Mouse (Mus musculus): ENCODE data around the gene St5. TPM values are rescaled to one million over a fixed set of nuclear protein-coding genes. Genes with fewer than 3 reads are reported as not detected.
A peak's percentile ranks its signal among the peaks of the same experiment; 100 is the strongest.

The St5 gene
- polyA plus RNA-seq, 1 experiment: 34.6 TPM

- DNase-seq (ENCODE audit: low read depth in 1 of 2, low spot score in 2 of 2): peak in 1 of 2 experiments; percentile 58
- WGBS: 30% methylated on average over 6 of the region's 6 CpGs
- no peaks in the 10 kb centered on the region for H3K27me3 ChIP-seq (ENCODE audit: control insufficient read depth, insufficient read depth, low read length)
- TF ChIP-seq CTCF (IDR thresholded peaks at IDR 0.05; ENCODE audit: extremely low read depth, insufficient read depth, insufficient read length, insufficient replicate concordance): peak; percentile 72; the same call in 1 of the 2 replicates
- TF ChIP-seq POLR2A (IDR thresholded peaks at IDR 0.05; ENCODE audit: low read depth, low read length): no peak
- H3K4me1 ChIP-seq (ENCODE audit: control insufficient read depth, insufficient read depth, insufficient read length): no peaks in the 10 kb centered on the region
- no peaks in the 10 kb centered on the region for H3K36me3 ChIP-seq (ENCODE audit: control insufficient read depth, insufficient read depth, low read length)
- no peak overlapping the region for H3K27ac ChIP-seq (ENCODE audit: insufficient read depth, low read length)
- H3K4me3 ChIP-seq (ENCODE audit: extremely low read depth, insufficient read depth, insufficient read length): no peak overlapping the region
Measured at GRCm38 (mm10) chr7:109618721-109619120, 84.7 kb downstream of the St5 start.

DNA sequence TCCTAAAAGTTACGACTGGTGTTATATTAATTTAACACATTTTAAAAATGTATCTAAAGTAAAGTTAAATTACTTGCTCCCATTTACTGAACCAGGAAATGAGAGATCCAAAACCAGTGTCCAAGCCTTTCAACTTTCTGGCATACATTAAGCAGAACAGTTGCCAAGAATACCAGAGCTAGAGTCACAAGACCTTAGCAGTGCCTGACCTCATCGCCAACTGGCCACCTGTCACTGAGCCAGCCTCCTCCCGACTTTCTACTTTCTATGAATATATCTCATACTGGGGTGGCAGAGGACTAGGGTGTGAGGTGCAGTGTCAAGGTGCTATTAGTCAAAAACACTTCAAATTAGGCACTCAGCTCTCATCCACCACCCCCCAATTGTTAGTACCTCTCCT lies 85.6 kb downstream of the St5 start:
- TF ChIP-seq CTCF (IDR thresholded peaks at IDR 0.05; ENCODE audit: extremely low read depth, insufficient read depth, insufficient read length, insufficient replicate concordance): no peak
- TF ChIP-seq POLR2A (IDR thresholded peaks at IDR 0.05; ENCODE audit: low read depth, low read length): no peak
- no peak overlapping the region for H3K4me3 ChIP-seq (ENCODE audit: extremely low read depth, insufficient read depth, insufficient read length)
- 82% methylated on average over 3 of the region's 3 CpGs for WGBS
- no peak overlapping the region for H3K27ac ChIP-seq (ENCODE audit: insufficient read depth, low read length)
- DNase-seq (ENCODE audit: low read depth in 1 of 2, low spot score in 2 of 2): no peak
- H3K4me1 ChIP-seq (ENCODE audit: control insufficient read depth, insufficient read depth, insufficient read length): no peaks in the 10 kb centered on the region
- H3K36me3 ChIP-seq (ENCODE audit: control insufficient read depth, insufficient read depth, low read length): no peaks in the 10 kb centered on the region
- H3K27me3 ChIP-seq (ENCODE audit: control insufficient read depth, insufficient read depth, low read length): no peaks in the 10 kb centered on the region

DNA sequence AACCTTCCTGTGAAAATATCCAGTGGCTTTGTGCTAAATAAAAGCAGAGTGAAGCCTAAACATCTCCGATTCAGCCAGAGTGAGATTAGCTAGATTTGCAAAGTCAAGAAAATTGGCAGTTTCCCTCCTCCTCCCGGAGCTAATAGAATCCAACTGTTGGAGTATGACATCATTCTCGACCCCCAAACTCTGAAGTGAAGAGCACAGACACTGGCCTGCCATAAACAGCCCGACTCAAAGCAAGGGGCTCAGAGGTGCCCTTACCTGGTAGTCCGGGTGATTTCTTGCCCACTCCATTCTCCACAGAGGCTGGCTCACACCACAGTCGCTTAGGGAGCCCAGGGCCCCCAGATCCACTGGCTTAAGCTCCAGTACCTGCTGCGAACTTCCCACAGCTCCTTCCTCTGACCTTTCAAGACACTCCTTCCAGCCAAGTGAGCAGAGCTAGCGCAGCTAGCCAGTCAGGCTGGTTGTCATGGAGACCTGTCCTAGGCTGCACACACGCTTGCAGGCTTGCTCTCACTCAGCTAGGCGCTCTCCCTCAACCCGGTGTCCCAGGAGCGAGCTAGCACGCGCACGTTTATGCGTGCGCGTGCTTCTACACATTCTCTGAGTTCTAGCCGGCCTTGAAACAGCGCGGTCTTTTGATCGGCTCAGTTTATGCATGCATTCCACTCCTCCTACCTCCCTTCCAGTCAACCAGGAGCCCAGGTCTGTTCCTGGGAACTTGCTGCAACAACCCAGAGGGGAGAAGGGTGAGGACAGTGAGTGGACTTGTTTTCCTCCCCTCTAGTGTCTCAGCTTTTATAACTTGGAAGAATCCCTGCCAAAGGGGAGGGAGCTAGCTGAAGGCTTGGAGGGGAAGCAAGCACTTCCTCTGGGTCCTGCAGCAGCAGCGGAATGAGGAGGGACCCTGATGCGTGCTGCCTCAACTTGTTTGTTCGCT lies 87.1 kb downstream of the St5 start:
- no peaks in the 10 kb centered on the region for H3K4me1 ChIP-seq (ENCODE audit: control insufficient read depth, insufficient read depth, insufficient read length)
- TF ChIP-seq POLR2A (IDR thresholded peaks at IDR 0.05; ENCODE audit: low read depth, low read length) (no peak), CTCF (IDR thresholded peaks at IDR 0.05; ENCODE audit: extremely low read depth, insufficient read depth, insufficient read length, insufficient replicate concordance) (no peak)
- peak overlapping the region; percentile 27 for H3K27ac ChIP-seq (ENCODE audit: insufficient read depth, low read length)

GRCm38 (mm10) chr7:109615601-109616000 lies 87.8 kb downstream of the St5 start:
- H3K4me3 ChIP-seq (ENCODE audit: extremely low read depth, insufficient read depth, insufficient read length): no peak overlapping the region; the same call in 1 of the 2 replicates

More for the DNA sequence above, 87.1 kb downstream of the St5 start:
- Histone ChIP-seq H3K27me3 (ENCODE audit: control insufficient read depth, insufficient read depth, low read length) (no peaks in the 10 kb centered on the region), H3K4me3 (ENCODE audit: extremely low read depth, insufficient read depth, insufficient read length) (peak overlapping the region; percentile 27), H3K36me3 (ENCODE audit: control insufficient read depth, insufficient read depth, low read length) (no peaks in the 10 kb centered on the region)
- DNase-seq (ENCODE audit: low read depth in 1 of 2, low spot score in 2 of 2): no peak
- 12% methylated on average over 25 of the region's 25 CpGs for WGBS

GRCm38 (mm10) chr7:109614939-109615338 lies 88.5 kb downstream of the St5 start:
- no peak for DNase-seq (ENCODE audit: low read depth in 1 of 2, low spot score in 2 of 2)
- Histone ChIP-seq H3K4me1 (ENCODE audit: control insufficient read depth, insufficient read depth, insufficient read length) (no peaks in the 10 kb centered on the region), H3K36me3 (ENCODE audit: control insufficient read depth, insufficient read depth, low read length) (no peaks in the 10 kb centered on the region), H3K27ac (ENCODE audit: insufficient read depth, low read length) (peak overlapping the region; percentile 46; the same call in 1 of the 2 replicates), H3K27me3 (ENCODE audit: control insufficient read depth, insufficient read depth, low read length) (no peaks in the 10 kb centered on the region; the same call in 1 of the 2 replicates), H3K4me3 (ENCODE audit: extremely low read depth, insufficient read depth, insufficient read length) (peak overlapping the region; percentile 14)
- WGBS: 80% methylated on average over 4 of the region's 4 CpGs
- TF ChIP-seq CTCF (IDR thresholded peaks at IDR 0.05; ENCODE audit: extremely low read depth, insufficient read depth, insufficient read length, insufficient replicate concordance) (no peak), POLR2A (IDR thresholded peaks at IDR 0.05; ENCODE audit: low read depth, low read length) (no peak)

More at GRCm38 (mm10) chr7:109615601-109616000, 87.8 kb downstream of the St5 start:
- TF ChIP-seq POLR2A (IDR thresholded peaks at IDR 0.05; ENCODE audit: low read depth, low read length) (no peak), CTCF (IDR thresholded peaks at IDR 0.05; ENCODE audit: extremely low read depth, insufficient read depth, insufficient read length, insufficient replicate concordance) (no peak)
- no peak overlapping the region for H3K27ac ChIP-seq (ENCODE audit: insufficient read depth, low read length)
- no peaks in the 10 kb centered on the region for H3K4me1 ChIP-seq (ENCODE audit: control insufficient read depth, insufficient read depth, insufficient read length)
- H3K36me3 ChIP-seq (ENCODE audit: control insufficient read depth, insufficient read depth, low read length): no peaks in the 10 kb centered on the region
- WGBS: 75% methylated on average over 4 of the region's 4 CpGs
- H3K27me3 ChIP-seq (ENCODE audit: control insufficient read depth, insufficient read depth, low read length): no peaks in the 10 kb centered on the region
- no peak for DNase-seq (ENCODE audit: low read depth in 1 of 2, low spot score in 2 of 2)

- DNase-seq (ENCODE audit: low read depth in 1 of 2, low spot score in 2 of 2): no peak
- no peak for TF ChIP-seq POLR2A (IDR thresholded peaks at IDR 0.05; ENCODE audit: low read depth, low read length)
- no peak for TF ChIP-seq CTCF (IDR thresholded peaks at IDR 0.05; ENCODE audit: extremely low read depth, insufficient read depth, insufficient read length, insufficient replicate concordance)
- 85% methylated on average over 5 of the region's 5 CpGs for WGBS
- Histone ChIP-seq H3K4me1 (ENCODE audit: control insufficient read depth, insufficient read depth, insufficient read length) (no peaks in the 10 kb centered on the region), H3K4me3 (ENCODE audit: extremely low read depth, insufficient read depth, insufficient read length) (no peak overlapping the region), H3K27me3 (ENCODE audit: control insufficient read depth, insufficient read depth, low read length) (no peaks in the 10 kb centered on the region; the same call in 1 of the 2 replicates), H3K36me3 (ENCODE audit: control insufficient read depth, insufficient read depth, low read length) (no peaks in the 10 kb centered on the region), H3K27ac (ENCODE audit: insufficient read depth, low read length) (peak overlapping the region; percentile 28; the same call in 1 of the 2 replicates)
Measured at GRCm38 (mm10) chr7:109613531-109614021, 89.8 kb downstream of the St5 start.

Data from spleen, adult 2 months (tissue).